Mouse (Mus musculus) limb, embryonic 13.5 days (tissue): ENCODE results near the gene Pdss2. TPM values are rescaled to one million over a fixed set of nuclear protein-coding genes. Genes with fewer than 3 reads are reported as not detected.

Source experiments
- ATAC-seq: fragments of 200-750 bp; cut with Nextera tagmentation; 2 replicates; pipeline ENCODE4 v1.8.0; 2017; ENCODE audit warnings: low read depth, moderate number of reproducible peaks, moderate TSS enrichment; ENCODE audit not compliant: low FRiP score
- H3K27ac ChIP-seq: fragments of 300-500 bp; sonication (generic); 2 replicates; pipeline ENCODE4 v1.5.1; 2015; ENCODE audit warnings: inconsistent platforms, mild to moderate bottlenecking, moderate library complexity
- H3K27me3 ChIP-seq: fragments of 300-500 bp; sonication (generic); 2 replicates; pipeline ENCODE4 v1.6.1; 2015; ENCODE audit warnings: mild to moderate bottlenecking, inconsistent platforms
- H3K36me3 ChIP-seq: fragments of 300-500 bp; sonication (generic); 2 replicates; pipeline ENCODE4 v1.6.1; 2015; ENCODE audit warnings: inconsistent platforms, mild to moderate bottlenecking, moderate library complexity
- H3K4me1 ChIP-seq: fragments of 300-500 bp; sonication (generic); 2 replicates; pipeline ENCODE4 v1.6.1; 2015; ENCODE audit warnings: inconsistent platforms
- H3K4me2 ChIP-seq: fragments of 300-500 bp; sonication (generic); replicated peaks from 2 replicates; pipeline ENCODE4 v1.6.1; 2015; ENCODE audit warnings: inconsistent platforms, mild to moderate bottlenecking, moderate library complexity
- H3K4me3 ChIP-seq: fragments of 300-500 bp; sonication (generic); 2 replicates; pipeline ENCODE4 v1.5.1; 2015; ENCODE audit warnings: moderate library complexity, mild to moderate bottlenecking, inconsistent platforms
- H3K9ac ChIP-seq: fragments of 300-500 bp; sonication (generic); 2 replicates; pipeline ENCODE4 v1.6.1; 2015; ENCODE audit warnings: mild to moderate bottlenecking, inconsistent platforms
- H3K9me3 ChIP-seq: fragments of 300-500 bp; sonication (generic); 2 replicates; pipeline ENCODE4 v1.6.1; 2016; ENCODE audit warnings: inconsistent platforms
- whole genome bisulfite sequencing: fragments of 180-500 bp; shearing (Covaris S2); methylation state at CpG from one replicate; pipeline ENCODE4 v1.1.7; 2015; 5-methylcytosine and 5-hydroxymethylcytosine counted together
- polyA plus RNA-seq: library from polyadenylated mRNA; unstranded; fragments of >200 nt; fragmentation: Nextera tagmentation; extraction: Ambion mirVana; gene quantifications from 2 replicates; pipeline ENCODE4 v1.2.1, GENCODE M21; 2015

Gene Pdss2
- polyA plus RNA-seq, 1 experiment from 2014 or later, result 12.7 TPM

- Histone ChIP-seq H3K4me3 (no peak overlapping the region), H3K27ac (peak overlapping the region; percentile 7; the same call in 1 of the 2 replicates), H3K4me1 (peaks cover 25% of the 10 kb centered on the region; the same call in 1 of the 2 replicates), H3K9ac (no peak overlapping the region), H3K36me3 (no peaks in the 10 kb centered on the region), H3K27me3 (no peaks in the 10 kb centered on the region), H3K4me2 (no peak overlapping the region), H3K9me3 (no peaks in the 10 kb centered on the region)
- WGBS, result 53% methylated on average over 5 of the region's 5 CpGs
- peak; percentile 32; the same call in 1 of the 2 replicates for ATAC-seq
Observed at GRCm38 (mm10) chr10:43279637-43280288, 58.5 kb downstream of the Pdss2 start.

- Histone ChIP-seq H3K4me3 (no peak overlapping the region), H3K27ac (no peak overlapping the region), H3K4me1 (peaks cover 18% of the 10 kb centered on the region), H3K9me3 (no peaks in the 10 kb centered on the region), H3K9ac (no peak overlapping the region), H3K27me3 (0 out of 2 replicates have a peak, but pooled peaks cover 5% of the 10 kb centered on the region), H3K4me2 (no peak overlapping the region), H3K36me3 (no peaks in the 10 kb centered on the region)
- no peak for ATAC-seq
- WGBS, result 58% methylated on average over 1 of the region's 1 CpGs
Observed at GRCm38 (mm10) chr10:43285541-43285940, 64.3 kb downstream of the Pdss2 start.

GRCm38 (mm10) chr10:43290638-43291230, 69.4 kb downstream of the Pdss2 start:
- ATAC-seq, result no peak
- WGBS, result 41% methylated on average over 2 of the region's 2 CpGs
- no peak overlapping the region for H3K27ac ChIP-seq

GRCm38 (mm10) chr10:43291333-43291736, 70.0 kb downstream of the Pdss2 start:
- peaks cover 14% of the 10 kb centered on the region for H3K4me1 ChIP-seq
- 79% methylated on average over 2 of the region's 2 CpGs for WGBS

More at GRCm38 (mm10) chr10:43290638-43291230, 69.4 kb downstream of the Pdss2 start:
- H3K9ac ChIP-seq, result no peak overlapping the region
- H3K36me3 ChIP-seq, result no peaks in the 10 kb centered on the region
- H3K4me3 ChIP-seq, result no peak overlapping the region
- peaks cover 15% of the 10 kb centered on the region for H3K4me1 ChIP-seq
- H3K4me2 ChIP-seq, result no peak overlapping the region
- 0 out of 2 replicates have a peak, but pooled peaks cover 9% of the 10 kb centered on the region for H3K27me3 ChIP-seq
- no peaks in the 10 kb centered on the region for H3K9me3 ChIP-seq

GRCm38 (mm10) chr10:43292454-43292853, 71.2 kb downstream of the Pdss2 start:
- Histone ChIP-seq H3K27me3 (0 out of 2 replicates have a peak, but pooled peaks cover 9% of the 10 kb centered on the region), H3K4me2 (no peak overlapping the region), H3K27ac (no peak overlapping the region), H3K9me3 (no peaks in the 10 kb centered on the region), H3K4me3 (no peak overlapping the region), H3K36me3 (no peaks in the 10 kb centered on the region), H3K9ac (no peak overlapping the region), H3K4me1 (peaks cover 14% of the 10 kb centered on the region)
- 67% methylated on average over 4 of the region's 4 CpGs for WGBS
- no peak for ATAC-seq

More at GRCm38 (mm10) chr10:43291333-43291736, 70.0 kb downstream of the Pdss2 start:
- no peak overlapping the region for H3K4me2 ChIP-seq
- no peak overlapping the region for H3K9ac ChIP-seq
- no peak overlapping the region for H3K27ac ChIP-seq
- H3K9me3 ChIP-seq, result no peaks in the 10 kb centered on the region
- no peaks in the 10 kb centered on the region for H3K36me3 ChIP-seq
- no peak overlapping the region for H3K4me3 ChIP-seq
- no peak for ATAC-seq
- 0 out of 2 replicates have a peak, but pooled peaks cover 9% of the 10 kb centered on the region for H3K27me3 ChIP-seq

- no peak overlapping the region for H3K9ac ChIP-seq
- no peaks in the 10 kb centered on the region for H3K9me3 ChIP-seq
- no peak for ATAC-seq
- peaks cover 14% of the 10 kb centered on the region for H3K4me1 ChIP-seq
- H3K4me3 ChIP-seq, result no peak overlapping the region
- H3K4me2 ChIP-seq, result no peak overlapping the region
- no peaks in the 10 kb centered on the region for H3K36me3 ChIP-seq
- 0 out of 2 replicates have a peak, but pooled peaks cover 4% of the 10 kb centered on the region for H3K27me3 ChIP-seq
- WGBS, result 68% methylated on average over 4 of the region's 4 CpGs
- H3K27ac ChIP-seq, result no peak overlapping the region
Observed at GRCm38 (mm10) chr10:43294331-43294730, 73.0 kb downstream of the Pdss2 start.

- Histone ChIP-seq H3K9ac (no peak overlapping the region), H3K27ac (no peak overlapping the region), H3K4me1 (peaks cover 24% of the 10 kb centered on the region; the same call in 1 of the 2 replicates), H3K4me2 (no peak overlapping the region), H3K27me3 (no peaks in the 10 kb centered on the region), H3K9me3 (no peaks in the 10 kb centered on the region), H3K4me3 (no peak overlapping the region), H3K36me3 (no peaks in the 10 kb centered on the region)
- ATAC-seq, result no peak
- 84% methylated on average over 5 of the region's 5 CpGs for whole genome bisulfite sequencing
Observed at GRCm38 (mm10) chr10:43308105-43308810, 87.0 kb downstream of the Pdss2 start.

- Histone ChIP-seq H3K27me3 (no peaks in the 10 kb centered on the region), H3K4me1 (peaks cover 19% of the 10 kb centered on the region; the same call in 1 of the 2 replicates), H3K27ac (no peak overlapping the region), H3K9me3 (no peaks in the 10 kb centered on the region), H3K9ac (no peak overlapping the region), H3K4me3 (no peak overlapping the region), H3K36me3 (no peaks in the 10 kb centered on the region), H3K4me2 (no peak overlapping the region)
- no peak for ATAC-seq
- 83% methylated on average over 10 of the region's 10 CpGs for WGBS
Observed at GRCm38 (mm10) chr10:43310781-43311392, 89.6 kb downstream of the Pdss2 start.

GRCm38 (mm10) chr10:43312211-43312610, 90.9 kb downstream of the Pdss2 start:
- Histone ChIP-seq H3K27me3 (no peaks in the 10 kb centered on the region), H3K4me3 (no peak overlapping the region), H3K4me1 (peaks cover 19% of the 10 kb centered on the region; the same call in 1 of the 2 replicates), H3K9ac (no peak overlapping the region), H3K4me2 (no peak overlapping the region), H3K9me3 (no peaks in the 10 kb centered on the region), H3K36me3 (no peaks in the 10 kb centered on the region), H3K27ac (no peak overlapping the region)
- 65% methylated on average over 2 of the region's 2 CpGs for WGBS
- no peak for ATAC-seq

GRCm38 (mm10) chr10:43312658-43313417, 91.6 kb downstream of the Pdss2 start:
- no peaks in the 10 kb centered on the region for H3K36me3 ChIP-seq
- H3K4me1 ChIP-seq, result peaks cover 19% of the 10 kb centered on the region; the same call in 1 of the 2 replicates
- H3K9me3 ChIP-seq, result no peaks in the 10 kb centered on the region
- WGBS, result 61% methylated on average over 7 of the region's 7 CpGs
- no peak overlapping the region for H3K27ac ChIP-seq
- H3K9ac ChIP-seq, result no peak overlapping the region
- H3K4me2 ChIP-seq, result no peak overlapping the region
- no peaks in the 10 kb centered on the region for H3K27me3 ChIP-seq
- H3K4me3 ChIP-seq, result no peak overlapping the region
- ATAC-seq, result no peak

- Histone ChIP-seq H3K9ac (no peak overlapping the region), H3K27me3 (no peaks in the 10 kb centered on the region), H3K4me2 (no peak overlapping the region), H3K27ac (no peak overlapping the region), H3K36me3 (no peaks in the 10 kb centered on the region), H3K9me3 (no peaks in the 10 kb centered on the region), H3K4me3 (no peak overlapping the region), H3K4me1 (peaks cover 11% of the 10 kb centered on the region; the same call in 1 of the 2 replicates)
- ATAC-seq, result no peak
Observed at GRCm38 (mm10) chr10:43315228-43315627, 93.9 kb downstream of the Pdss2 start.
